Mouse (Mus musculus): ENCODE measurements around the gene Parvg.

GRCm38 (mm10) chr15:84355081-84355480 is 31.3 kb downstream of the Parvg start:
- TF ChIP-seq CTCF (IDR thresholded peaks at IDR 0.05; ENCODE audit: borderline replicate concordance, insufficient read depth, low read depth, low read length) = no peak
- no peak for TF ChIP-seq POLR2A (IDR thresholded peaks at IDR 0.05; ENCODE audit: borderline replicate concordance, insufficient read depth, low read length)

All from cerebellum, adult 2 months (tissue).